Mouse (Mus musculus): ENCODE data around the gene Olfr420. TPM values are rescaled to one million over a fixed set of nuclear protein-coding genes. Genes with fewer than 3 reads are reported as not detected.

Gene Olfr420
- polyA plus RNA-seq (2014; fragmentation: Nextera tagmentation; extraction: Ambion mirVana): not detected in 2 replicates

GRCm38 (mm10) chr1:174155333-174155732 lies at the start of gene Olfr420:
Olfr420 (plus strand) TSS chr1:174155633.
- no peaks in the 10 kb centered on the region for H3K9me3 ChIP-seq (ENCODE audit: control insufficient read depth, low read length)
- H3K4me1 ChIP-seq (ENCODE audit: control insufficient read depth, insufficient read depth, low read length): no peaks in the 10 kb centered on the region
- H3K4me3 ChIP-seq (ENCODE audit: low read depth, low read length): no peak within 1 kb of the TSS
- no peak within 1 kb of the TSS for H3K9ac ChIP-seq (replicated peaks; ENCODE audit: low read depth, low read length)
- no peaks in the 10 kb centered on the region for H3K27me3 ChIP-seq (ENCODE audit: control insufficient read depth, insufficient read depth, low read length)
- no peak within 1 kb of the TSS for H3K4me2 ChIP-seq (ENCODE audit: low read depth, low read length)
- no peaks in the 10 kb centered on the region for H3K36me3 ChIP-seq (ENCODE audit: control insufficient read depth, insufficient read depth, low read length)
- no peak within 1 kb of the TSS for H3K27ac ChIP-seq (ENCODE audit: low read depth, low read length)
- 96% methylated on average over 1 of the region's 1 CpGs for WGBS
- ATAC-seq (ENCODE audit: low read depth): no peak

GRCm38 (mm10) chr1:174121062-174121461 lies 34.4 kb upstream of the Olfr420 start, which contains the start of gene Olfr231:
Olfr231 (minus strand) TSS chr1:174121162.
- H3K9ac ChIP-seq (replicated peaks; ENCODE audit: low read depth, low read length): no peak within 1 kb of the TSS
- WGBS: 58% methylated on average over 2 of the region's 2 CpGs
- no peaks in the 10 kb centered on the region for H3K9me3 ChIP-seq (ENCODE audit: control insufficient read depth, low read length)
- no peaks in the 10 kb centered on the region for H3K27me3 ChIP-seq (ENCODE audit: control insufficient read depth, insufficient read depth, low read length)
- no peak within 1 kb of the TSS for H3K27ac ChIP-seq (ENCODE audit: low read depth, low read length)
- H3K36me3 ChIP-seq (ENCODE audit: control insufficient read depth, insufficient read depth, low read length): no peaks in the 10 kb centered on the region
- H3K4me3 ChIP-seq (ENCODE audit: low read depth, low read length): no peak within 1 kb of the TSS
- no peak within 1 kb of the TSS for H3K4me2 ChIP-seq (ENCODE audit: low read depth, low read length)
- H3K4me1 ChIP-seq (ENCODE audit: control insufficient read depth, insufficient read depth, low read length): no peaks in the 10 kb centered on the region
- ATAC-seq (ENCODE audit: low read depth): no peak

- Histone ChIP-seq H3K4me3 (ENCODE audit: low read depth, low read length) (no peak within 1 kb of the TSS), H3K27me3 (ENCODE audit: control insufficient read depth, insufficient read depth, low read length) (no peaks in the 10 kb centered on the region), H3K4me2 (ENCODE audit: low read depth, low read length) (no peak within 1 kb of the TSS), H3K9me3 (ENCODE audit: control insufficient read depth, low read length) (no peaks in the 10 kb centered on the region), H3K27ac (ENCODE audit: low read depth, low read length) (no peak within 1 kb of the TSS), H3K36me3 (ENCODE audit: control insufficient read depth, insufficient read depth, low read length) (no peaks in the 10 kb centered on the region), H3K4me1 (ENCODE audit: control insufficient read depth, insufficient read depth, low read length) (no peaks in the 10 kb centered on the region), H3K9ac (replicated peaks; ENCODE audit: low read depth, low read length) (no peak within 1 kb of the TSS)
- no peak for ATAC-seq (ENCODE audit: low read depth)
- WGBS: 91% methylated on average over 3 of the region's 3 CpGs
Observed at GRCm38 (mm10) chr1:174131217-174131616, 24.2 kb upstream of the Olfr420 start, which contains the start of gene Olfr424. Olfr424 (plus strand) TSS chr1:174131517.

DNA sequence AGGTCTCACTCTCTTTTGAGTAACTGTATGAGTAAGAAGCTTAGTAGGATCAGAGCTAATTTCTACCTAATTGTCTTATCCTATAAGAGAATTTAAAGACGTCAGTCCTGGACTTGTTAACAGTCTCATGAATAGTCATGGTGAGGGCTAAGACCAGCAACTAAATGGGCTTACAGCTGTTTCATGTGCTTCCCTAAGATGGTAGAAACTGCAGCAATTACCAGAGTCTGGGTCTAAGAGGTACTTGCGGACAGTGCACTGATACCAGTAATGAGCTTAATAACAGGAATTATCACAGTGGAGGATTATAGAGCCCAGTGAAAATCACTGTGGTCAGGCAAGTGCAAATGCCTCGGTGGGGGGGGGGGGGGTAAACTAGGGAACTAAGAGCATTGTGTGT lies 23.4 kb upstream of the Olfr420 start:
- H3K36me3 ChIP-seq (ENCODE audit: control insufficient read depth, insufficient read depth, low read length): no peaks in the 10 kb centered on the region
- no peak overlapping the region for H3K4me3 ChIP-seq (ENCODE audit: low read depth, low read length)
- no peaks in the 10 kb centered on the region for H3K27me3 ChIP-seq (ENCODE audit: control insufficient read depth, insufficient read depth, low read length)
- H3K4me1 ChIP-seq (ENCODE audit: control insufficient read depth, insufficient read depth, low read length): no peaks in the 10 kb centered on the region
- H3K4me2 ChIP-seq (ENCODE audit: low read depth, low read length): no peak overlapping the region
- H3K9ac ChIP-seq (replicated peaks; ENCODE audit: low read depth, low read length): no peak overlapping the region
- no peak overlapping the region for H3K27ac ChIP-seq (ENCODE audit: low read depth, low read length)
- no peaks in the 10 kb centered on the region for H3K9me3 ChIP-seq (ENCODE audit: control insufficient read depth, low read length)
- 76% methylated on average over 3 of the region's 3 CpGs for WGBS
- no peak for ATAC-seq (ENCODE audit: low read depth)

GRCm38 (mm10) chr1:174141384-174141783 lies 14.0 kb upstream of the Olfr420 start:
- Histone ChIP-seq H3K9me3 (ENCODE audit: control insufficient read depth, low read length) (no peaks in the 10 kb centered on the region), H3K4me1 (ENCODE audit: control insufficient read depth, insufficient read depth, low read length) (no peaks in the 10 kb centered on the region), H3K36me3 (ENCODE audit: control insufficient read depth, insufficient read depth, low read length) (no peaks in the 10 kb centered on the region), H3K9ac (replicated peaks; ENCODE audit: low read depth, low read length) (no peak overlapping the region), H3K4me3 (ENCODE audit: low read depth, low read length) (no peak overlapping the region), H3K27ac (ENCODE audit: low read depth, low read length) (no peak overlapping the region), H3K4me2 (ENCODE audit: low read depth, low read length) (no peak overlapping the region), H3K27me3 (ENCODE audit: control insufficient read depth, insufficient read depth, low read length) (no peaks in the 10 kb centered on the region)
- 78% methylated on average over 2 of the region's 2 CpGs for WGBS
- ATAC-seq (ENCODE audit: low read depth): no peak

- H3K9ac ChIP-seq (replicated peaks; ENCODE audit: low read depth, low read length): no peak overlapping the region
- H3K36me3 ChIP-seq (ENCODE audit: control insufficient read depth, insufficient read depth, low read length): no peaks in the 10 kb centered on the region
- no peak overlapping the region for H3K4me3 ChIP-seq (ENCODE audit: low read depth, low read length)
- no peak overlapping the region for H3K27ac ChIP-seq (ENCODE audit: low read depth, low read length)
- no peak overlapping the region for H3K4me2 ChIP-seq (ENCODE audit: low read depth, low read length)
- H3K9me3 ChIP-seq (ENCODE audit: control insufficient read depth, low read length): no peaks in the 10 kb centered on the region
- no peaks in the 10 kb centered on the region for H3K4me1 ChIP-seq (ENCODE audit: control insufficient read depth, insufficient read depth, low read length)
- H3K27me3 ChIP-seq (ENCODE audit: control insufficient read depth, insufficient read depth, low read length): no peaks in the 10 kb centered on the region
- 68% methylated on average over 1 of the region's 1 CpGs for WGBS
- no peak for ATAC-seq (ENCODE audit: low read depth)
Observed at GRCm38 (mm10) chr1:174146696-174147095, 8.7 kb upstream of the Olfr420 start.

- no peaks in the 10 kb centered on the region for H3K27me3 ChIP-seq (ENCODE audit: control insufficient read depth, insufficient read depth, low read length)
- 90% methylated on average over 2 of the region's 2 CpGs for WGBS
- H3K9ac ChIP-seq (replicated peaks; ENCODE audit: low read depth, low read length): no peak overlapping the region
- ATAC-seq (ENCODE audit: low read depth): no peak
- no peaks in the 10 kb centered on the region for H3K4me1 ChIP-seq (ENCODE audit: control insufficient read depth, insufficient read depth, low read length)
- no peaks in the 10 kb centered on the region for H3K36me3 ChIP-seq (ENCODE audit: control insufficient read depth, insufficient read depth, low read length)
- H3K4me2 ChIP-seq (ENCODE audit: low read depth, low read length): no peak overlapping the region
- no peaks in the 10 kb centered on the region for H3K9me3 ChIP-seq (ENCODE audit: control insufficient read depth, low read length)
- no peak overlapping the region for H3K4me3 ChIP-seq (ENCODE audit: low read depth, low read length)
- H3K27ac ChIP-seq (ENCODE audit: low read depth, low read length): no peak overlapping the region
Observed at GRCm38 (mm10) chr1:174149289-174149688, 6.1 kb upstream of the Olfr420 start.

DNA sequence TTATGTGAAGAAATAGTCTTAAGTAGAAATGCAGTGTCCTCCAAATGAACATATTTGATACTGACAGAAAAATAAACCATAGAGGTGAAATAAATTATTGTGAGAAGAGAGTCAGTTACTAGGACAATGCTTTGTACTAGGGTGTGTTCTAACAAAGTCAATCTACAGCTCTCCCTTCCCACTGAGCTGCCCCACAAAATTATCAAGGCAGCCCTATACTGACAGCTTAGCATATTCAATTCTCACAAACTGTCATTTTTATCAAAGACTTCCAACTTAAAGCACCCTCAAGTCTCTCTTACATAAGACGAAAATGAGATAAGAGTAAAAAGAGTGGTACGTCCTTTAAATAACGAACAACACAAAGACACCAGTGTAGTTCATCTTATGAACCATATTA lies 2.2 kb downstream of the Olfr420 start:
- Histone ChIP-seq H3K9ac (replicated peaks; ENCODE audit: low read depth, low read length) (no peak overlapping the region), H3K4me2 (ENCODE audit: low read depth, low read length) (no peak overlapping the region), H3K4me1 (ENCODE audit: control insufficient read depth, insufficient read depth, low read length) (no peaks in the 10 kb centered on the region), H3K27ac (ENCODE audit: low read depth, low read length) (no peak overlapping the region), H3K36me3 (ENCODE audit: control insufficient read depth, insufficient read depth, low read length) (no peaks in the 10 kb centered on the region), H3K9me3 (ENCODE audit: control insufficient read depth, low read length) (no peaks in the 10 kb centered on the region), H3K4me3 (ENCODE audit: low read depth, low read length) (no peak overlapping the region), H3K27me3 (ENCODE audit: control insufficient read depth, insufficient read depth, low read length) (no peaks in the 10 kb centered on the region)
- no peak for ATAC-seq (ENCODE audit: low read depth)
- 92% methylated on average over 3 of the region's 3 CpGs for WGBS

- Histone ChIP-seq H3K27me3 (ENCODE audit: control insufficient read depth, insufficient read depth, low read length) (no peaks in the 10 kb centered on the region), H3K9me3 (ENCODE audit: control insufficient read depth, low read length) (no peaks in the 10 kb centered on the region), H3K36me3 (ENCODE audit: control insufficient read depth, insufficient read depth, low read length) (no peaks in the 10 kb centered on the region), H3K4me1 (ENCODE audit: control insufficient read depth, insufficient read depth, low read length) (no peaks in the 10 kb centered on the region), H3K27ac (ENCODE audit: low read depth, low read length) (no peak overlapping the region), H3K9ac (replicated peaks; ENCODE audit: low read depth, low read length) (no peak overlapping the region), H3K4me3 (ENCODE audit: low read depth, low read length) (no peak overlapping the region), H3K4me2 (ENCODE audit: low read depth, low read length) (no peak overlapping the region)
- ATAC-seq (ENCODE audit: low read depth): no peak
- 90% methylated on average over 1 of the region's 1 CpGs for WGBS
Observed at GRCm38 (mm10) chr1:174158512-174158911, 3.1 kb downstream of the Olfr420 start.

Data from neural tube, embryonic 14.5 days (tissue).